Mouse (Mus musculus): ENCODE measurements around the gene Pip5k1a. TPM values are rescaled to one million over a fixed set of nuclear protein-coding genes. Genes with fewer than 3 reads are reported as not detected.
"Not testable (repeated sequence)": the region's sequence is repeated elsewhere in the genome, so short reads cannot be mapped to it uniquely, and the experiment has no call there.

Gene Pip5k1a
- polyA plus RNA-seq, 1 experiment from 2014 or later = 12.7 TPM

- H3K36me3 ChIP-seq (ENCODE audit: control insufficient read depth, insufficient read depth, low read length) = peaks cover 33% of the 10 kb centered on the region
- no peaks in the 10 kb centered on the region for H3K27me3 ChIP-seq (ENCODE audit: control insufficient read depth, insufficient read depth, low read length)
- peaks cover 5 to 17% of the 10 kb centered on the region in 2 experiments for H3K4me1 ChIP-seq (ENCODE audit: control insufficient read depth in 2 of 2, insufficient read depth in 2 of 2, low read length in 2 of 2)
- WGBS = 51% methylated on average over 11 of the region's 11 CpGs
- H3K9me3 ChIP-seq (ENCODE audit: control insufficient read depth, low read length) = no peaks in the 10 kb centered on the region
- peak overlapping the region; percentile 89 for H3K9ac ChIP-seq (ENCODE audit: low read length)
- H3K27ac ChIP-seq (replicated peaks in 1 of 2; ENCODE audit: control insufficient read depth in 1 of 2, insufficient read depth in 1 of 2, low read depth in 2 of 2, low read length in 2 of 2) = peak overlapping the region; percentile 68 to 69; a peak in 3 of 4 replicates
- peak overlapping the region; percentile 61 to 66 for H3K4me3 ChIP-seq (ENCODE audit: control insufficient read depth in 1 of 2, insufficient read depth in 1 of 2, low read depth in 1 of 2, low read length in 2 of 2)
- no peak for ATAC-seq (ENCODE audit: insufficient number of reproducible peaks, insufficient read depth, low FRiP score, low read depth)
- peak overlapping the region; percentile 80 for H3K4me2 ChIP-seq (ENCODE audit: low read length)
Measured at GRCm38 (mm10) chr3:95133176-95133575, 26.4 kb upstream of the Pip5k1a start.

- H3K4me2 ChIP-seq (ENCODE audit: low read length); H3K9me3 ChIP-seq (ENCODE audit: control insufficient read depth, low read length); H3K9ac ChIP-seq (ENCODE audit: low read length); H3K27ac ChIP-seq (replicated peaks in 1 of 2; ENCODE audit: control insufficient read depth in 1 of 2, insufficient read depth in 1 of 2, low read depth in 2 of 2, low read length in 2 of 2); ATAC-seq (ENCODE audit: insufficient number of reproducible peaks, insufficient read depth, low FRiP score, low read depth); H3K27me3 ChIP-seq (ENCODE audit: control insufficient read depth, insufficient read depth, low read length); H3K4me3 ChIP-seq (ENCODE audit: control insufficient read depth in 1 of 2, insufficient read depth in 1 of 2, low read depth in 1 of 2, low read length in 2 of 2): not testable (repeated sequence)
- WGBS = 75% methylated on average over 2 of the region's 2 CpGs
- peaks cover 33% of the 10 kb centered on the region for H3K36me3 ChIP-seq (ENCODE audit: control insufficient read depth, insufficient read depth, low read length)
- H3K4me1 ChIP-seq (ENCODE audit: control insufficient read depth in 2 of 2, insufficient read depth in 2 of 2, low read length in 2 of 2) = peaks cover 5 to 17% of the 10 kb centered on the region in 2 experiments
Measured at GRCm38 (mm10) chr3:95132389-95132788, 25.7 kb upstream of the Pip5k1a start.

GRCm38 (mm10) chr3:95130081-95130480 lies 23.4 kb upstream of the Pip5k1a start:
- Histone ChIP-seq H3K9ac (ENCODE audit: low read length) (no peak overlapping the region), H3K4me1 (ENCODE audit: control insufficient read depth in 2 of 2, insufficient read depth in 2 of 2, low read length in 2 of 2) (peaks cover 9 to 12% of the 10 kb centered on the region in 2 experiments), H3K4me3 (ENCODE audit: control insufficient read depth in 1 of 2, insufficient read depth in 1 of 2, low read depth in 1 of 2, low read length in 2 of 2) (no peak overlapping the region), H3K9me3 (ENCODE audit: control insufficient read depth, low read length) (no peaks in the 10 kb centered on the region), H3K27ac (replicated peaks in 1 of 2; ENCODE audit: control insufficient read depth in 1 of 2, insufficient read depth in 1 of 2, low read depth in 2 of 2, low read length in 2 of 2) (no peak overlapping the region), H3K4me2 (ENCODE audit: low read length) (no peak overlapping the region), H3K36me3 (ENCODE audit: control insufficient read depth, insufficient read depth, low read length) (peaks cover 33% of the 10 kb centered on the region), H3K27me3 (ENCODE audit: control insufficient read depth, insufficient read depth, low read length) (no peaks in the 10 kb centered on the region)
- whole genome bisulfite sequencing = 87% methylated on average over 5 of the region's 5 CpGs
- no peak for ATAC-seq (ENCODE audit: insufficient number of reproducible peaks, insufficient read depth, low FRiP score, low read depth)

DNA sequence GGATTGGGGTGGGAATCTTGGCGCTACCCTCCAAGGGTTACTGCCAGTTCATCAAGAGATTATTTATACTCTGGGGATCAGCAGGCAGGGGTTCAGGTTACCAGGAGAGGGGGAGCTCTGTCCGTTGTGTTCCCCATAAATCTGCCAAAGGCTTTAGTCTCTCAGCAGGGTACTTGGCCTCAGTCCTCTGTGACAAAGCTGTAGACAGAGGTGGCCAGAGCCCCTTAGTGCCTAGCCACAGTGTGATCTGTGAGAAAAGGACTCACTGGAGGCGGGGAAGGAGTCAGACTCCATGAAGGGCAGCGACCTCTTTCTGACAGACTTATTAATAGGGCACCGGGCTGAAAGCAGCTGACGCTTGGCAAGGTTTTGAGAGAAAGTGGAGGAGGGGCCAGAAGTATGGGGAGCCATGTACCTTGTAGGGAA lies 22.5 kb upstream of the Pip5k1a start:
- Histone ChIP-seq H3K4me3 (ENCODE audit: control insufficient read depth in 1 of 2, insufficient read depth in 1 of 2, low read depth in 1 of 2, low read length in 2 of 2) (no peak overlapping the region), H3K4me2 (ENCODE audit: low read length) (no peak overlapping the region), H3K27me3 (ENCODE audit: control insufficient read depth, insufficient read depth, low read length) (no peaks in the 10 kb centered on the region), H3K9me3 (ENCODE audit: control insufficient read depth, low read length) (no peaks in the 10 kb centered on the region), H3K4me1 (ENCODE audit: control insufficient read depth in 2 of 2, insufficient read depth in 2 of 2, low read length in 2 of 2) (peaks cover 18% of the 10 kb centered on the region in 2 experiments), H3K27ac (replicated peaks in 1 of 2; ENCODE audit: control insufficient read depth in 1 of 2, insufficient read depth in 1 of 2, low read depth in 2 of 2, low read length in 2 of 2) (no peak overlapping the region), H3K36me3 (ENCODE audit: control insufficient read depth, insufficient read depth, low read length) (peaks cover 33% of the 10 kb centered on the region), H3K9ac (ENCODE audit: low read length) (no peak overlapping the region)
- no peak for ATAC-seq (ENCODE audit: insufficient number of reproducible peaks, insufficient read depth, low FRiP score, low read depth)
- WGBS = 63% methylated on average over 6 of the region's 6 CpGs

DNA sequence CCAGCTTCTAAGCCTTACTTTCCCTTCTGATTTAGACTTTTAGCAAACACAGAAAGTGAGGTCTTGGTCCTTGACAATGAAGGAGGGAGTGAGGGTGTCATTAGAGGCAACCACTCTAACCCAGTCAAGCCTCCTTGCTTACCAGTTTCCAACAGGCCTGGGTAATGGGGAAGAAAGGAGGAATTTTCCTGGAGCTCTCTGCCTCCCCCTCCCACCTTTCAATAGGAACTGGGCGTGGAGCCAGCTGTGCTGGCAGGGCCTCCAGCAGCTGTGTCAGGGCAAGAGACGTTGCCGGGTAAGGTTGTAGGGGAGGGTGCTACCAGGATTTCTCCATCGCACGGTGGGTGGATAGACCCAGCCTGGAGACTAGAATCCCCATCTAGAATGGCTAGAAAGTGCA lies 18.2 kb upstream of the Pip5k1a start:
- H3K4me1 ChIP-seq (ENCODE audit: control insufficient read depth in 2 of 2, insufficient read depth in 2 of 2, low read length in 2 of 2) = peaks cover 14% of the 10 kb centered on the region in 2 experiments
- H3K4me3 ChIP-seq (ENCODE audit: control insufficient read depth in 1 of 2, insufficient read depth in 1 of 2, low read depth in 1 of 2, low read length in 2 of 2) = no peak overlapping the region
- peak overlapping the region; percentile 30 for H3K4me2 ChIP-seq (ENCODE audit: low read length)
- no peak overlapping the region; the same call in 1 of the 2 replicates for H3K9ac ChIP-seq (ENCODE audit: low read length)
- 3% methylated on average over 5 of the region's 5 CpGs for WGBS
- peaks cover 51% of the 10 kb centered on the region for H3K36me3 ChIP-seq (ENCODE audit: control insufficient read depth, insufficient read depth, low read length)
- no peaks in the 10 kb centered on the region for H3K9me3 ChIP-seq (ENCODE audit: control insufficient read depth, low read length)
- no peaks in the 10 kb centered on the region for H3K27me3 ChIP-seq (ENCODE audit: control insufficient read depth, insufficient read depth, low read length)
- peak overlapping the region; percentile 24 to 64 for H3K27ac ChIP-seq (replicated peaks in 1 of 2; ENCODE audit: control insufficient read depth in 1 of 2, insufficient read depth in 1 of 2, low read depth in 2 of 2, low read length in 2 of 2)
- ATAC-seq (ENCODE audit: insufficient number of reproducible peaks, insufficient read depth, low FRiP score, low read depth) = 0 out of 2 replicates have a peak, but pooled peaks have one; percentile 9

DNA sequence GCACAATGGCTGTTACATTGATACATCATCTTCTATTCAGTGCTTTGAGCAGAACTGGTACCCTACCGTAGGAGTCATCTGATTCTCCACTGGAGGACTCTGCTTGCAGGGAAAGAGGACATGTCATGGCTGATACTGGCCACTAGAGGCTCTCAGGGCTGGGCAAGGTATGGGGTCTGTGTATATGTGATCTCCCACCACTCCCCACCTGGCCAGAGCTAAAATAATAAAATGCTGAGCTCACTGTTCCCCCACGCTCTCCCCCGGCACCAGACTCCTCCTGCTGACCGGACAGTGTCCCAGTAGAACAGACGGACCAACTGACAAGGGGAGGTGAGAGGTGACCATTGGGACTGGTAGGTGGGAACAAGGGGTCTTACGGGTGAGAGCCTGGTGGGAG lies 17.5 kb upstream of the Pip5k1a start, which contains the start of gene Tmod4:
Gene Tmod4 (plus strand): TSS at position 231 of the 400 bp plus-strand sequence.
- 51% methylated on average over 6 of the region's 6 CpGs for WGBS
- Histone ChIP-seq H3K36me3 (ENCODE audit: control insufficient read depth, insufficient read depth, low read length) (peaks cover 51% of the 10 kb centered on the region), H3K9ac (ENCODE audit: low read length) (no peak within 1 kb of the TSS; the same call in 1 of the 2 replicates), H3K4me3 (ENCODE audit: control insufficient read depth in 1 of 2, insufficient read depth in 1 of 2, low read depth in 1 of 2, low read length in 2 of 2) (no peak within 1 kb of the TSS), H3K9me3 (ENCODE audit: control insufficient read depth, low read length) (no peaks in the 10 kb centered on the region), H3K4me1 (ENCODE audit: control insufficient read depth in 2 of 2, insufficient read depth in 2 of 2, low read length in 2 of 2) (peaks cover 14% of the 10 kb centered on the region in 2 experiments), H3K4me2 (ENCODE audit: low read length) (peak within 1 kb of the TSS; percentile 30), H3K27ac (replicated peaks in 1 of 2; ENCODE audit: control insufficient read depth in 1 of 2, insufficient read depth in 1 of 2, low read depth in 2 of 2, low read length in 2 of 2) (peak within 1 kb of the TSS; percentile 24 to 64), H3K27me3 (ENCODE audit: control insufficient read depth, insufficient read depth, low read length) (no peaks in the 10 kb centered on the region)
- peak; percentile 43; the same call in 1 of the 2 replicates for ATAC-seq (ENCODE audit: insufficient number of reproducible peaks, insufficient read depth, low FRiP score, low read depth)

DNA sequence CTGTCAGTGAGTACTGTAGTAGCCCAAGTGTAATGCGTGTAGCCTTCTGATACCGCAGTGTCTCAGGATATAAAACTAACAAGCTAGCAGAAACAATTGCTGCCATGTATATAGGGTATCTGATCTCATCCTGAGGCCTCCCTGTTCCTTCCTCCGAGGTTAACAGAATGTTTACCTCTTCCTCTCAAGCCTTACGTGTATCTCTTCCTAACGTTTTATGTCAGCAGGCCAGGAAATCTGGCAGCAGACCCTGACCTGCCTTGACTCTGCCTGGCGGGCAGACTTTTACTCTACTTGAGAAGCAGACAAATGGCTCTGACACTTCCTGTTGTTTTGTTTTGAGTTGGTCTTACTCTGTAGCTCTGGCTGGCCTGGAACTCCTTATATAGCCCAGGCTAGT lies 14.8 kb upstream of the Pip5k1a start:
- H3K9ac ChIP-seq (ENCODE audit: low read length) = no peak overlapping the region
- H3K4me1 ChIP-seq (ENCODE audit: control insufficient read depth in 2 of 2, insufficient read depth in 2 of 2, low read length in 2 of 2) = peaks cover 14% of the 10 kb centered on the region in 2 experiments
- WGBS = 59% methylated on average over 6 of the region's 6 CpGs
- H3K36me3 ChIP-seq (ENCODE audit: control insufficient read depth, insufficient read depth, low read length) = peaks cover 71% of the 10 kb centered on the region
- no peak overlapping the region for H3K4me3 ChIP-seq (ENCODE audit: control insufficient read depth in 1 of 2, insufficient read depth in 1 of 2, low read depth in 1 of 2, low read length in 2 of 2)
- H3K4me2 ChIP-seq (ENCODE audit: low read length) = no peak overlapping the region
- H3K27ac ChIP-seq (replicated peaks in 1 of 2; ENCODE audit: control insufficient read depth in 1 of 2, insufficient read depth in 1 of 2, low read depth in 2 of 2, low read length in 2 of 2) = peak overlapping the region; percentile 59 to 67
- no peaks in the 10 kb centered on the region for H3K27me3 ChIP-seq (ENCODE audit: control insufficient read depth, insufficient read depth, low read length)
- H3K9me3 ChIP-seq (ENCODE audit: control insufficient read depth, low read length) = no peaks in the 10 kb centered on the region
- peak; percentile 41; the same call in 1 of the 2 replicates for ATAC-seq (ENCODE audit: insufficient number of reproducible peaks, insufficient read depth, low FRiP score, low read depth)

- WGBS = 83% methylated on average over 2 of the region's 2 CpGs
- no peaks in the 10 kb centered on the region for H3K27me3 ChIP-seq (ENCODE audit: control insufficient read depth, insufficient read depth, low read length)
- H3K36me3 ChIP-seq (ENCODE audit: control insufficient read depth, insufficient read depth, low read length) = peaks cover 85% of the 10 kb centered on the region
- no peak overlapping the region for H3K4me2 ChIP-seq (ENCODE audit: low read length)
- ATAC-seq (ENCODE audit: insufficient number of reproducible peaks, insufficient read depth, low FRiP score, low read depth) = no peak
- no peak overlapping the region for H3K9ac ChIP-seq (ENCODE audit: low read length)
- H3K27ac ChIP-seq (replicated peaks in 1 of 2; ENCODE audit: control insufficient read depth in 1 of 2, insufficient read depth in 1 of 2, low read depth in 2 of 2, low read length in 2 of 2) = no peak overlapping the region
- no peaks in the 10 kb centered on the region for H3K4me1 ChIP-seq (ENCODE audit: control insufficient read depth in 2 of 2, insufficient read depth in 2 of 2, low read length in 2 of 2)
- no peaks in the 10 kb centered on the region for H3K9me3 ChIP-seq (ENCODE audit: control insufficient read depth, low read length)
- H3K4me3 ChIP-seq (ENCODE audit: control insufficient read depth in 1 of 2, insufficient read depth in 1 of 2, low read depth in 1 of 2, low read length in 2 of 2) = no peak overlapping the region
Measured at GRCm38 (mm10) chr3:95117751-95118150, 11.0 kb upstream of the Pip5k1a start.
